Comparison of ENCODE assay signal across 12 mouse cellular contexts in genomic region chr2:167136909-167137308, GRCm38 (mm10). TPM values are rescaled to one million over a fixed set of nuclear protein-coding genes. Genes with fewer than 3 reads are reported as not detected.
DNase-seq lines count a peak whose midpoint lies in the region; ATAC-seq lines count a peak whose summit lies in the region.
"Had no signal": no experiment of that assay in that cellular context is flagged by ENCODE, and none has a peak within 500 bp of the region (broad histone marks: within the 10 kb centered on the region; RNA-seq: fewer than 3 reads in every experiment).

No protein-coding gene starts in this region.

- H3K4me3 ChIP-seq in midbrain, embryonic 11.5 days (ENCODE audit: low read depth, low read length) = no peak overlapping the region
- H3K4me3 ChIP-seq in midbrain, embryonic 10.5 days = no peak overlapping the region
- H3K4me3 ChIP-seq in midbrain, embryonic 12.5 days = no peak overlapping the region
- H3K4me3 ChIP-seq in heart, embryonic 11.5 days (ENCODE audit: low read depth, low read length) = no peak overlapping the region
- H3K4me3 ChIP-seq: lung, embryonic 15.5 days had no signal

- H3K27me3 ChIP-seq in midbrain, embryonic 11.5 days (ENCODE audit: control insufficient read depth, insufficient read depth, low read length) = no peaks in the 10 kb centered on the region
- H3K27me3 ChIP-seq in midbrain, embryonic 10.5 days (ENCODE audit: low read depth, poor library complexity, severe bottlenecking) = no peaks in the 10 kb centered on the region
- H3K27me3 ChIP-seq in midbrain, embryonic 12.5 days = no peaks in the 10 kb centered on the region
- H3K27me3 ChIP-seq in heart, embryonic 11.5 days (ENCODE audit: control insufficient read depth, insufficient read depth, low read length) = no peaks in the 10 kb centered on the region
- H3K27me3 ChIP-seq: CH12.LX; lung, embryonic 15.5 days had no signal

- H3K36me3 ChIP-seq in midbrain, embryonic 11.5 days (ENCODE audit: control insufficient read depth, insufficient read depth, low read length) = no peaks in the 10 kb centered on the region
- H3K36me3 ChIP-seq in midbrain, embryonic 10.5 days = no peaks in the 10 kb centered on the region
- H3K36me3 ChIP-seq in midbrain, embryonic 12.5 days = no peaks in the 10 kb centered on the region
- H3K36me3 ChIP-seq in heart, embryonic 11.5 days (ENCODE audit: control insufficient read depth, insufficient read depth, low read length) = no peaks in the 10 kb centered on the region
- H3K36me3 ChIP-seq: lung, embryonic 15.5 days had no signal

- 64% methylated on average over 14 of the region's 14 CpGs for WGBS in midbrain, embryonic 11.5 days
- WGBS in midbrain, embryonic 10.5 days = 67% methylated on average over 14 of the region's 14 CpGs
- 62% methylated on average over 14 of the region's 14 CpGs for WGBS in midbrain, embryonic 12.5 days
- 64% methylated on average over 14 of the region's 14 CpGs for WGBS in heart, embryonic 11.5 days (ENCODE audit: insufficient replicate concordance)

- ATAC-seq in midbrain, embryonic 11.5 days (ENCODE audit: low FRiP score) = no peak
- peak; percentile 38; the same call in 1 of the 2 replicates for ATAC-seq in midbrain, embryonic 12.5 days (ENCODE audit: low FRiP score, low read depth)
- no peak for ATAC-seq in heart, embryonic 11.5 days (replicated peaks; ENCODE audit: insufficient number of reproducible peaks, low FRiP score, low TSS enrichment)
- ATAC-seq in inflammation-experienced regulatory T-cells, adult 6 months = no peak
- ATAC-seq: intestine, postnatal 0 days had no signal

- H3K4me1 ChIP-seq in midbrain, embryonic 11.5 days (ENCODE audit: control insufficient read depth, insufficient read depth, low read length) = no peaks in the 10 kb centered on the region
- H3K4me1 ChIP-seq in midbrain, embryonic 10.5 days = peaks cover 17% of the 10 kb centered on the region
- peaks cover 8% of the 10 kb centered on the region for H3K4me1 ChIP-seq in midbrain, embryonic 12.5 days
- peaks cover 10% of the 10 kb centered on the region for H3K4me1 ChIP-seq in heart, embryonic 11.5 days (ENCODE audit: control insufficient read depth, insufficient read depth, low read length)
- H3K4me1 ChIP-seq: lung, embryonic 15.5 days had no signal

- peak; percentile 80 for DNase-seq in midbrain, embryonic 11.5 days (ENCODE audit: low spot score, missing footprints)
- no peak for DNase-seq in midbrain, embryonic 10.5 days (ENCODE audit: low spot score)
- DNase-seq in layer of hippocampus, adult 18-20 months (ENCODE audit: low spot score in 2 of 2) = peak; percentile 92 to 96
- peak; percentile 91 for DNase-seq in telencephalon, adult 2 months (ENCODE audit: low read depth, low spot score)
- no peak for DNase-seq in urinary bladder, adult 2 months (ENCODE audit: low spot score)
- DNase-seq: adrenal gland, adult 8-10 months had no signal

- H3K4me2 ChIP-seq in midbrain, embryonic 11.5 days = no peak overlapping the region
- H3K4me2 ChIP-seq in midbrain, embryonic 12.5 days (replicated peaks) = no peak overlapping the region
- H3K4me2 ChIP-seq in heart, embryonic 11.5 days = no peak overlapping the region
- H3K4me2 ChIP-seq: lung, embryonic 15.5 days had no signal

- H3K27ac ChIP-seq in midbrain, embryonic 11.5 days (ENCODE audit: low read depth, low read length) = no peak overlapping the region
- H3K27ac ChIP-seq in midbrain, embryonic 10.5 days (replicated peaks) = no peak overlapping the region; the same call in 1 of the 2 replicates
- H3K27ac ChIP-seq in midbrain, embryonic 12.5 days (replicated peaks) = no peak overlapping the region
- H3K27ac ChIP-seq in heart, embryonic 11.5 days (ENCODE audit: low read depth, low read length) = no peak overlapping the region
- H3K27ac ChIP-seq: lung, embryonic 15.5 days had no signal

- H3K9me3 ChIP-seq in midbrain, embryonic 11.5 days (ENCODE audit: control insufficient read depth, low read length) = no peaks in the 10 kb centered on the region
- H3K9me3 ChIP-seq in midbrain, embryonic 10.5 days (replicated peaks) = no peaks in the 10 kb centered on the region
- H3K9me3 ChIP-seq in midbrain, embryonic 12.5 days = no peaks in the 10 kb centered on the region
- H3K9me3 ChIP-seq in heart, embryonic 11.5 days (replicated peaks; ENCODE audit: control insufficient read depth, low read length) = no peaks in the 10 kb centered on the region
- H3K9me3 ChIP-seq: lung, embryonic 15.5 days had no signal

- H3K9ac ChIP-seq in midbrain, embryonic 11.5 days (ENCODE audit: low read length) = no peak overlapping the region
- no peak overlapping the region for H3K9ac ChIP-seq in midbrain, embryonic 12.5 days (replicated peaks)
- no peak overlapping the region for H3K9ac ChIP-seq in heart, embryonic 11.5 days (ENCODE audit: low read depth, low read length)
- H3K9ac ChIP-seq: lung, embryonic 15.5 days had no signal

RNA-seq across cellular contexts. Expression of gene Kcnb1, which starts 53.0 kb away (rescaled TPM):
- polyA plus RNA-seq in midbrain, embryonic 11.5 days (2014; fragmentation: Nextera tagmentation; extraction: Ambion mirVana) = 0.75 and 0.96 TPM in 2 replicates
- 0.49 and 1.0 TPM in 2 replicates for polyA plus RNA-seq in midbrain, embryonic 10.5 days (2016; fragmentation: Nextera tagmentation; extraction: Ambion mirVana)
- 100 to 1,000 TPM; 112 to 119 TPM for total RNA-seq in layer of hippocampus, adult 18-20 months (2021)
- polyA plus RNA-seq in midbrain, embryonic 12.5 days (2016; fragmentation: Nextera tagmentation; extraction: Ambion mirVana) = 1.3 and 1.4 TPM in 2 replicates
- polyA plus RNA-seq in heart, embryonic 11.5 days (2014; fragmentation: Nextera tagmentation; extraction: Ambion mirVana) = 0.10 and 0.16 TPM in 2 replicates
- 6.7 and 11.9 TPM in 2 replicates for polyA plus RNA-seq in urinary bladder, adult 2 months (2012; rRNA removed)
- 1 to 10 TPM in 1 of 3 experiments, under 1 TPM in 2; 0.87 to 1.1 (median 0.88) TPM for polyA plus RNA-seq in inflammation-experienced regulatory T-cells, adult 6 months (2017; shearing (Covaris generic))

Comparison
In these comparisons a context has a peak if more than half of its experiments do, and no peak if none do; other contexts are left out.
1. DNase-seq: peak in midbrain, embryonic 11.5 days (single experiment), layer of hippocampus, adult 18-20 months (2 of 2) and telencephalon, adult 2 months (single experiment); none in midbrain, embryonic 10.5 days (single experiment) and urinary bladder, adult 2 months (single experiment).